Mouse (Mus musculus) CH12.LX (cell line): ENCODE data around the gene Dact3. TPM values are rescaled to one million over a fixed set of nuclear protein-coding genes. Genes with fewer than 3 reads are reported as not detected.

Experiments used
- DNase-seq: peaks from one replicate; pipeline ENCODE4 v3.0.0-alpha.2; 2013; ENCODE audit errors: extremely low read depth
- H3K27ac ChIP-seq: 2 replicates; pipeline ENCODE4 v1.5.1; 2012; ENCODE audit warnings: low read depth, mild to moderate bottlenecking, control low read depth, moderate library complexity; ENCODE audit not compliant: insufficient read depth
- H3K27me3 ChIP-seq: replicated peaks from 2 replicates; pipeline ENCODE3; 2012; ENCODE audit warnings: inconsistent platforms
- H3K36me3 ChIP-seq, 2 experiments: replicated peaks in 1 of 2; 2 replicates each; pipeline versions ENCODE3 to v1.6.1; 2012; ENCODE audit warnings: inconsistent platforms in 1 of 2, low read length in 1 of 2, mild to moderate bottlenecking in 1 of 2, mixed read lengths in 1 of 2, moderate library complexity in 1 of 2; ENCODE audit not compliant: control insufficient read depth in 1 of 2, insufficient read depth in 1 of 2
- H3K4me1 ChIP-seq, 2 experiments: 2 replicates each; pipeline ENCODE4 v1.6.1; 2012; ENCODE audit warnings: inconsistent platforms in 1 of 2, moderate library complexity in 1 of 2; ENCODE audit not compliant: insufficient read depth in 2 of 2, control insufficient read depth in 1 of 2
- H3K4me2 ChIP-seq: 2 replicates; pipeline ENCODE4 v1.6.1; 2012; ENCODE audit warnings: low read depth, mild to moderate bottlenecking, control low read depth; ENCODE audit not compliant: poor library complexity, insufficient read depth, severe bottlenecking
- H3K4me3 ChIP-seq, 3 experiments: fragments of 150-350 bp in 1 of 3; sonication (generic) in 1 of 3; replicated peaks in 1 of 3; 2 replicates each; pipeline versions ENCODE3 to v1.5.1; 2011 to 2012; ENCODE audit warnings: low read depth in 2 of 3, low read length in 2 of 3, mild to moderate bottlenecking in 2 of 3, moderate library complexity in 2 of 3, control low read depth in 1 of 3, improper control_type of control experiment in 1 of 3, inconsistent platforms in 1 of 3, mixed read lengths in 1 of 3; ENCODE audit not compliant: poor library complexity in 1 of 3
- H3K79me2 ChIP-seq: replicated peaks from 2 replicates; pipeline ENCODE4 v1.6.1; 2012; ENCODE audit warnings: mild to moderate bottlenecking, moderate library complexity; ENCODE audit not compliant: control insufficient read depth, poor library complexity, insufficient read depth, severe bottlenecking; ENCODE audit errors: extremely low read depth
- H3K9ac ChIP-seq: 2 replicates; pipeline ENCODE4 v1.6.1; 2012; ENCODE audit warnings: low read depth, mild to moderate bottlenecking, control low read depth, moderate library complexity; ENCODE audit not compliant: insufficient read depth
- H3K9me3 ChIP-seq: replicated peaks from 2 replicates; pipeline ENCODE3; 2012; ENCODE audit warnings: low read length, inconsistent platforms, mixed read lengths
- CHD1 ChIP-seq: IDR thresholded peaks from 2 replicates; pipeline ENCODE4 v1.6.1; 2012; ENCODE audit warnings: low read depth, low read length, improper control_type of control experiment, inconsistent platforms
- CHD2 ChIP-seq: IDR thresholded peaks from 2 replicates; pipeline ENCODE4 v1.6.1; 2011; ENCODE audit warnings: low read length, improper control_type of control experiment
- CTCF ChIP-seq, 2 experiments: IDR thresholded peaks in 1 of 2; conservative IDR thresholded peaks in 1 of 2; 2 replicates each; pipeline ENCODE4 v1.5.1; 2011 to 2012; ENCODE audit warnings: low read depth in 2 of 2, low read length in 2 of 2, improper control_type of control experiment in 1 of 2, inconsistent platforms in 1 of 2, mild to moderate bottlenecking in 1 of 2, moderate library complexity in 1 of 2
- IRF4 ChIP-seq: IDR thresholded peaks from 2 replicates; pipeline ENCODE4 v1.6.1; 2014; ENCODE audit warnings: low read depth, mild to moderate bottlenecking, inconsistent platforms, low read length, improper control_type of control experiment
- MAZ ChIP-seq: IDR thresholded peaks from 2 replicates; pipeline ENCODE4 v1.6.1; 2012; ENCODE audit warnings: low read depth, mild to moderate bottlenecking, inconsistent platforms, low read length, improper control_type of control experiment, moderate library complexity
- MEF2A ChIP-seq: IDR thresholded peaks from 2 replicates; pipeline ENCODE4 v1.6.1; 2014; ENCODE audit warnings: low read depth, mild to moderate bottlenecking, inconsistent platforms, low read length, improper control_type of control experiment, borderline replicate concordance
- NRF1 ChIP-seq: IDR thresholded peaks from 2 replicates; pipeline ENCODE4 v1.6.1; 2014; ENCODE audit warnings: low read depth, mild to moderate bottlenecking, inconsistent platforms, low read length, improper control_type of control experiment, moderate library complexity
- POLR2A ChIP-seq: IDR thresholded peaks from 2 replicates; pipeline ENCODE4 v1.6.1; 2011; ENCODE audit warnings: low read depth, mild to moderate bottlenecking, improper control_type of control experiment, low read length
- RCOR1 ChIP-seq: conservative IDR thresholded peaks from 2 replicates; pipeline ENCODE4 v1.6.1; 2012; ENCODE audit warnings: low read depth, mild to moderate bottlenecking, inconsistent platforms, low read length, improper control_type of control experiment
- SIN3A ChIP-seq: IDR thresholded peaks from 2 replicates; pipeline ENCODE4 v1.6.1; 2012; ENCODE audit warnings: low read length, improper control_type of control experiment, inconsistent platforms
- TCF12 ChIP-seq: IDR thresholded peaks from 2 replicates; pipeline ENCODE4 v1.6.1; 2014; ENCODE audit warnings: low read depth, mild to moderate bottlenecking, inconsistent platforms, low read length, improper control_type of control experiment
- UBTF ChIP-seq: IDR thresholded peaks from 2 replicates; pipeline ENCODE4 v1.6.1; 2012; ENCODE audit warnings: low read depth, mild to moderate bottlenecking, inconsistent platforms, low read length, improper control_type of control experiment, moderate library complexity
- USF1 ChIP-seq: IDR thresholded peaks from 2 replicates; pipeline ENCODE4 v1.6.1; 2014; ENCODE audit warnings: low read depth, mild to moderate bottlenecking, inconsistent platforms, low read length, improper control_type of control experiment
- ZC3H11A ChIP-seq: IDR thresholded peaks from 2 replicates; pipeline ENCODE4 v1.6.1; 2012; ENCODE audit warnings: low read depth, mild to moderate bottlenecking, inconsistent platforms, low read length, improper control_type of control experiment
- dilution Hi-C: fragments of 300-500 bp; cut with MboI; formaldehyde crosslinking; loops from 2 replicates; pipeline ENCODE4 v1.14.3; 2020; ENCODE audit warnings: low sequenced_read_pairs; ENCODE audit not compliant: extremely low pct_unique_long_range_greater_than_20kb, extremely low pct_ligation_motif_present
- in situ Hi-C: fragments of 300-500 bp; cut with MboI; formaldehyde crosslinking; loops from 3 replicates; pipeline ENCODE4 v1.14.3; 2019; ENCODE audit warnings: low sequenced_read_pairs, low pct_ligation_motif_present, low pct_unique_long_range_greater_than_20kb, mixed read lengths
- polyA plus RNA-seq: library from polyadenylated mRNA; unstranded; fragments of >175 nt; gene quantifications from 2 replicates; pipeline ENCODE4 v1.2.1, GENCODE M21; 2012; ENCODE audit warnings: low read depth; ENCODE audit not compliant: insufficient read length
- total RNA-seq, 2 experiments: library from RNA; depleted of rRNA; stranded (reverse); fragments of 300-350 nt in 1 of 2; fragments of >200 nt in 1 of 2; gene quantifications; 2 replicates each; pipeline ENCODE4 v1.2.3; 2012 to 2014

Dact3 gene
- total and polyA plus RNA-seq, 3 experiments: 3.5 to 12.0 (median 5.1) TPM

DNA sequence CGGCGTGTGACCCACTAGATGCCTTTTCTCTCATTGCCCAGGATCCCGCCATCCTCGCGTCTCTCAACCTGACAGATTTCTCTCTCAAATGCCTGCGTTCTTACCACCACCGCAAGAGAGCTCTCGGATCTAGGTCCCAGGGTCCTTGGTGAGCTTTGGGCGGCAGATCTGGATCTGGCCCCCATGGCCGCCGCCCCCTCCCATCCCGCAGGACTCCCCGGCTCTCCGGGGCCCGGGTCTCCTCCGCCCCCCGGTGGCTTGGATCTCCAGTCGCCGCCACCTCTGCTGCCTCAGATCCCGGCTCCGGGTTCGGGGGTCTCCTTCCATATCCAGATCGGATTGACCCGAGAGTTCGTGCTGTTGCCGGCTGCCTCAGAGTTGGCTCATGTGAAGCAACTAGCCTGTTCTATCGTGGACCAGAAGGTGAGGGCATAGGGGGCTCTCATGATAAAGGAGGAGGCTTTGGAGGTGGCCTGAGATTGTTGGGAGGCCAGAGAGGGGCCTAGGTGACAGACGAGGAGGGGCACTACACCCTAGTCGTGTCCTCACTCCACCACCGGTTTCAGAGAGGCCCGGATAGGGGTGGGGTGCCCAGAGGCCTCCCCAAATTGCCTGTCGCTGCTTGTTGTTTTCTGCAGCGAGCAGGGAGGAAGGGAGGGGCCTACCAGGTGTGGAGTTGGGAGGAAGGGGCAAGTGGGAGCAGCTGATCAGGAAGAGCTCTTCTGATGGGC, 31.5 kb upstream of the Dact3 start:
- no peak for DNase-seq
- in situ Hi-C loops (no loop called here), dilution Hi-C loops (no loop called here)
- Histone ChIP-seq H3K9ac (peak overlapping the region; percentile 93), H3K4me1 (peaks cover 24 to 54% of the 10 kb centered on the region in 2 experiments), H3K79me2 (peaks cover 24% of the 10 kb centered on the region), H3K36me3 (peaks cover 33 to 53% of the 10 kb centered on the region in 2 experiments), H3K4me3 (peak overlapping the region; percentile 82 to 97 (median 86)), H3K4me2 (peak overlapping the region; percentile 88), H3K27ac (peak overlapping the region; percentile 91), H3K27me3 (no peaks in the 10 kb centered on the region), H3K9me3 (no peaks in the 10 kb centered on the region)
- no peak for TF ChIP-seq NRF1
- 0 out of 2 replicates have a peak, but pooled peaks have one; percentile 30 for TF ChIP-seq TCF12
- TF ChIP-seq POLR2A: peak; percentile 15; the same call in 1 of the 2 replicates
- peak; percentile 29; the same call in 1 of the 2 replicates for TF ChIP-seq SIN3A

DNA sequence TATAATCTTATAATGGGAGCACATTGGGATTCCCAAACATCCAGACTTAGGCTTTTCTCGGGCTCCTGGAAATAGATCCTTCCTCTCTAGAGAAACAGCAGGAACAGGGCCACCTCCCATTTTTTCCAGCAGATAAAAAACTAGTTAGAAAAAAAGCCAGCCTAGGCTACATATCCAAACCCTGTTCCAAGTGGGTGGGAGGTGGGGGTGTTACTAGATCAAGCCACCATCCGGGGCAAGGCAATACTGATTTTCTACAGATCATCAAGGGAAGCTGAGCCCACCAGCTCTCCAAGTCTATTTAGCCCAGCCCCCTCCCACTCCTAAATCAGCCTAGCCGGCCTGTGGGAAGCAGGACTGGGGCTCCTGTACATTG, 30.4 kb upstream of the Dact3 start:
- Histone ChIP-seq H3K79me2 (peaks cover 24% of the 10 kb centered on the region), H3K4me2 (peak overlapping the region; percentile 88), H3K4me1 (peaks cover 20 to 44% of the 10 kb centered on the region in 2 experiments), H3K9ac (peak overlapping the region; percentile 93), H3K36me3 (peaks cover 32 to 52% of the 10 kb centered on the region in 2 experiments), H3K27ac (peak overlapping the region; percentile 51; the same call in 1 of the 2 replicates), H3K27me3 (no peaks in the 10 kb centered on the region), H3K4me3 (peak overlapping the region; percentile 71 to 97 (median 82)), H3K9me3 (no peaks in the 10 kb centered on the region)
- in situ Hi-C loops (no loop called here), dilution Hi-C loops (no loop called here)
- DNase-seq: no peak
- TF ChIP-seq CTCF (conservative IDR thresholded peaks at IDR 0.05 in 1 of 2, IDR thresholded peaks at IDR 0.05 in 1 of 2; ENCODE audit: low read depth in 2 of 2, low read length in 2 of 2) (no peak), MEF2A (no peak), CHD1 (no peak), ZC3H11A (no peak), CHD2 (no peak), MAZ (no peak), RCOR1 (no peak), IRF4 (no peak), NRF1 (no peak), UBTF (no peak), USF1 (no peak)
